Mouse (Mus musculus): ENCODE measurements around the gene Ythdc1.
A peak's percentile ranks its signal among the peaks of the same experiment; 100 is the strongest.
"Not testable (repeated sequence)": the region's sequence is repeated elsewhere in the genome, so short reads cannot be mapped to it uniquely, and the experiment has no call there.

Ythdc1 gene

GRCm38 (mm10) chr5:86803962-86804940 lies at the start of gene Ythdc1:
Gene Ythdc1 (plus strand): TSS chr5:86804221.
- DNase-seq, result peak; percentile 97

- DNase-seq, result no peak
Observed at GRCm38 (mm10) chr5:86769015-86769658, 34.9 kb upstream of the Ythdc1 start.

GRCm38 (mm10) chr5:86771010-86771409 lies 33.0 kb upstream of the Ythdc1 start:
- no peak for DNase-seq

GRCm38 (mm10) chr5:86776941-86777340 lies 27.1 kb upstream of the Ythdc1 start:
- DNase-seq, result no peak

GRCm38 (mm10) chr5:86778471-86778870 lies 25.6 kb upstream of the Ythdc1 start:
- DNase-seq, result no peak

- no peak for DNase-seq
Observed at GRCm38 (mm10) chr5:86783059-86783458, 21.0 kb upstream of the Ythdc1 start.

- no peak for DNase-seq
Observed at GRCm38 (mm10) chr5:86784205-86784604, 19.8 kb upstream of the Ythdc1 start.

- no peak for DNase-seq
Observed at GRCm38 (mm10) chr5:86786798-86787197, 17.2 kb upstream of the Ythdc1 start.

GRCm38 (mm10) chr5:86789954-86790353 lies 14.1 kb upstream of the Ythdc1 start:
- no peak for DNase-seq

GRCm38 (mm10) chr5:86792249-86792648 lies 11.8 kb upstream of the Ythdc1 start:
- no peak for DNase-seq

- peak; percentile 17 for DNase-seq
Observed at GRCm38 (mm10) chr5:86792807-86793206, 11.2 kb upstream of the Ythdc1 start.

GRCm38 (mm10) chr5:86816795-86817194 lies 12.8 kb downstream of the Ythdc1 start:
- no peak for DNase-seq

GRCm38 (mm10) chr5:86836378-86836777 lies 32.4 kb downstream of the Ythdc1 start:
- DNase-seq, result not testable (repeated sequence)

GRCm38 (mm10) chr5:86838110-86838509 lies 34.1 kb downstream of the Ythdc1 start:
- no peak for DNase-seq

- DNase-seq, result no peak
Observed at GRCm38 (mm10) chr5:86839472-86839871, 35.5 kb downstream of the Ythdc1 start.

- DNase-seq, result no peak
Observed at GRCm38 (mm10) chr5:86840207-86840606, 36.2 kb downstream of the Ythdc1 start.

GRCm38 (mm10) chr5:86841261-86841660 lies 37.2 kb downstream of the Ythdc1 start:
- DNase-seq, result not testable (repeated sequence)

- DNase-seq, result peak; percentile 19
Observed at GRCm38 (mm10) chr5:86850104-86850503, 46.1 kb downstream of the Ythdc1 start.

GRCm38 (mm10) chr5:86851658-86852057 lies 47.6 kb downstream of the Ythdc1 start:
- DNase-seq, result no peak

GRCm38 (mm10) chr5:86856505-86856904 lies 52.5 kb downstream of the Ythdc1 start:
- DNase-seq, result peak; percentile 12

GRCm38 (mm10) chr5:86857682-86858081 lies 53.7 kb downstream of the Ythdc1 start:
- DNase-seq, result no peak

- DNase-seq, result no peak
Observed at GRCm38 (mm10) chr5:86858336-86858735, 54.3 kb downstream of the Ythdc1 start.

- DNase-seq, result peak; percentile 21
Observed at GRCm38 (mm10) chr5:86871877-86872276, 67.9 kb downstream of the Ythdc1 start.

All from kidney, postnatal 10 days (tissue).